Mouse (Mus musculus): ENCODE data around the gene Cdk11b. TPM values are rescaled to one million over a fixed set of nuclear protein-coding genes. Genes with fewer than 3 reads are reported as not detected.
"Not testable (repeated sequence)": the region's sequence is repeated elsewhere in the genome, so short reads cannot be mapped to it uniquely, and the experiment has no call there.

Gene Cdk11b
- polyA plus RNA-seq, 1 experiment from 2014 or later, result 53.4 TPM

GRCm38 (mm10) chr4:155675991-155676390 lies 51.3 kb downstream of the Cdk11b start:
- no peak for ATAC-seq (ENCODE audit: low FRiP score)
- H3K4me1 ChIP-seq, result no peaks in the 10 kb centered on the region
- H3K27ac ChIP-seq (replicated peaks), result no peak overlapping the region
- peaks cover 3% of the 10 kb centered on the region; the same call in 1 of the 2 replicates for H3K27me3 ChIP-seq (replicated peaks)
- H3K4me3 ChIP-seq (replicated peaks), result no peak overlapping the region
- H3K9ac ChIP-seq (replicated peaks), result no peak overlapping the region
- H3K4me2 ChIP-seq, result no peak overlapping the region
- H3K36me3 ChIP-seq, result no peaks in the 10 kb centered on the region
- 83% methylated on average over 2 of the region's 2 CpGs for WGBS
- no peaks in the 10 kb centered on the region for H3K9me3 ChIP-seq (replicated peaks)

- H3K27me3 ChIP-seq (replicated peaks); H3K36me3 ChIP-seq; H3K9ac ChIP-seq (replicated peaks); H3K27ac ChIP-seq (replicated peaks); H3K4me3 ChIP-seq (replicated peaks); H3K4me2 ChIP-seq; H3K9me3 ChIP-seq (replicated peaks); H3K4me1 ChIP-seq; ATAC-seq (ENCODE audit: low FRiP score): not testable (repeated sequence)
- 92% methylated on average over 16 of the region's 19 CpGs for WGBS
Observed at GRCm38 (mm10) chr4:155683670-155684277, 59.1 kb downstream of the Cdk11b start.

- H3K9me3 ChIP-seq (replicated peaks); H3K9ac ChIP-seq (replicated peaks); H3K4me3 ChIP-seq (replicated peaks); H3K4me1 ChIP-seq; H3K27me3 ChIP-seq (replicated peaks); ATAC-seq (ENCODE audit: low FRiP score); H3K36me3 ChIP-seq; H3K27ac ChIP-seq (replicated peaks); H3K4me2 ChIP-seq: not testable (repeated sequence)
- 87% methylated on average over 4 of the region's 4 CpGs for WGBS
Observed at GRCm38 (mm10) chr4:155687764-155688163, 63.1 kb downstream of the Cdk11b start.

- 86% methylated on average over 12 of the region's 12 CpGs for WGBS
- ATAC-seq (ENCODE audit: low FRiP score), result no peak
- Histone ChIP-seq H3K4me2 (no peak overlapping the region), H3K9ac (replicated peaks) (no peak overlapping the region), H3K27me3 (replicated peaks) (0 out of 2 replicates have a peak, but pooled peaks cover 2% of the 10 kb centered on the region), H3K27ac (replicated peaks) (no peak overlapping the region), H3K4me3 (replicated peaks) (no peak overlapping the region), H3K4me1 (peaks cover 12% of the 10 kb centered on the region), H3K9me3 (replicated peaks) (no peaks in the 10 kb centered on the region), H3K36me3 (no peaks in the 10 kb centered on the region)
Observed at GRCm38 (mm10) chr4:155690571-155691375, 66.1 kb downstream of the Cdk11b start.

- 95% methylated on average over 3 of the region's 3 CpGs for WGBS
- Histone ChIP-seq H3K4me2 (no peak overlapping the region), H3K27me3 (replicated peaks) (no peaks in the 10 kb centered on the region), H3K36me3 (no peaks in the 10 kb centered on the region), H3K27ac (replicated peaks) (no peak overlapping the region), H3K9me3 (replicated peaks) (no peaks in the 10 kb centered on the region), H3K9ac (replicated peaks) (no peak overlapping the region), H3K4me3 (replicated peaks) (no peak overlapping the region), H3K4me1 (peaks cover 28% of the 10 kb centered on the region)
- ATAC-seq (ENCODE audit: low FRiP score), result no peak
Observed at GRCm38 (mm10) chr4:155692421-155692820, 67.8 kb downstream of the Cdk11b start.

GRCm38 (mm10) chr4:155694111-155694481 lies 69.4 kb downstream of the Cdk11b start, which contains the start of gene Fndc10:
Fndc10 (plus strand) TSS chr4:155694342.
- peak within 1 kb of the TSS; percentile 87 for H3K9ac ChIP-seq (replicated peaks)
- peak within 1 kb of the TSS; percentile 85 for H3K4me2 ChIP-seq
- WGBS, result under 1% methylated on average over 36 of the region's 47 CpGs
- no peaks in the 10 kb centered on the region for H3K27me3 ChIP-seq (replicated peaks)
- H3K4me1 ChIP-seq, result peaks cover 28% of the 10 kb centered on the region
- peak within 1 kb of the TSS; percentile 97 for H3K27ac ChIP-seq (replicated peaks)
- H3K4me3 ChIP-seq (replicated peaks), result peak within 1 kb of the TSS; percentile 61
- no peaks in the 10 kb centered on the region for H3K9me3 ChIP-seq (replicated peaks)
- H3K36me3 ChIP-seq, result no peaks in the 10 kb centered on the region
- ATAC-seq (ENCODE audit: low FRiP score), result peak; percentile 91

- Histone ChIP-seq H3K4me3 (replicated peaks) (peak overlapping the region; percentile 61), H3K9me3 (replicated peaks) (no peaks in the 10 kb centered on the region), H3K27me3 (replicated peaks) (no peaks in the 10 kb centered on the region), H3K36me3 (no peaks in the 10 kb centered on the region), H3K4me2 (peak overlapping the region; percentile 85), H3K4me1 (peaks cover 28% of the 10 kb centered on the region), H3K27ac (replicated peaks) (peak overlapping the region; percentile 97), H3K9ac (replicated peaks) (peak overlapping the region; percentile 87)
- WGBS, result under 1% methylated on average over 81 of the region's 92 CpGs
- ATAC-seq (ENCODE audit: low FRiP score), result peak; percentile 91
Observed at GRCm38 (mm10) chr4:155694482-155695401, 70.1 kb downstream of the Cdk11b start.

- WGBS, result 80% methylated on average over 4 of the region's 4 CpGs
- peak overlapping the region; percentile 85 for H3K4me2 ChIP-seq
- peaks cover 28% of the 10 kb centered on the region for H3K4me1 ChIP-seq
- H3K9me3 ChIP-seq (replicated peaks), result no peaks in the 10 kb centered on the region
- H3K9ac ChIP-seq (replicated peaks), result peak overlapping the region; percentile 87
- H3K27me3 ChIP-seq (replicated peaks), result no peaks in the 10 kb centered on the region
- H3K4me3 ChIP-seq (replicated peaks), result peak overlapping the region; percentile 61
- peak overlapping the region; percentile 97 for H3K27ac ChIP-seq (replicated peaks)
- no peaks in the 10 kb centered on the region for H3K36me3 ChIP-seq
- ATAC-seq (ENCODE audit: low FRiP score), result no peak
Observed at GRCm38 (mm10) chr4:155695531-155696062, 70.9 kb downstream of the Cdk11b start.

- 75% methylated on average over 16 of the region's 16 CpGs for WGBS
- no peak for ATAC-seq (ENCODE audit: low FRiP score)
- no peaks in the 10 kb centered on the region for H3K27me3 ChIP-seq (replicated peaks)
Observed at GRCm38 (mm10) chr4:155696261-155697255, 71.9 kb downstream of the Cdk11b start.

More at GRCm38 (mm10) chr4:155696261-155697255, 71.9 kb downstream of the Cdk11b start:
- Histone ChIP-seq H3K4me3 (replicated peaks) (peak overlapping the region; percentile 61), H3K36me3 (no peaks in the 10 kb centered on the region), H3K4me2 (peak overlapping the region; percentile 85), H3K4me1 (peaks cover 28% of the 10 kb centered on the region), H3K9me3 (replicated peaks) (no peaks in the 10 kb centered on the region), H3K27ac (replicated peaks) (no peak overlapping the region), H3K9ac (replicated peaks) (peak overlapping the region; percentile 87)

Measured in neural tube, embryonic 15.5 days (tissue).